Comparison of ENCODE assay signal across 9 mouse cellular contexts in genomic region chr12:84384644-84385081, GRCm38 (mm10). TPM values are rescaled to one million over a fixed set of nuclear protein-coding genes. Genes with fewer than 3 reads are reported as not detected.
DNase-seq lines count a peak whose midpoint lies in the region; ATAC-seq lines count a peak whose summit lies in the region.
"Had no signal": no experiment of that assay in that cellular context is flagged by ENCODE, and none has a peak within 500 bp of the region (broad histone marks: within the 10 kb centered on the region; RNA-seq: fewer than 3 reads in every experiment).

No protein-coding gene starts in this region.

- no peak overlapping the region for H3K4me3 ChIP-seq in kidney, embryonic 15.5 days (replicated peaks)
- H3K4me3 ChIP-seq in midbrain, embryonic 15.5 days: no peak overlapping the region
- H3K4me3 ChIP-seq: midbrain, embryonic 12.5 days had no signal

- peaks cover 7% of the 10 kb centered on the region; the same call in 1 of the 2 replicates for H3K36me3 ChIP-seq in kidney, embryonic 15.5 days
- H3K36me3 ChIP-seq in midbrain, embryonic 15.5 days (replicated peaks): 0 out of 2 replicates have a peak, but pooled peaks cover 4% of the 10 kb centered on the region
- H3K36me3 ChIP-seq: midbrain, embryonic 12.5 days had no signal

- H3K9me3 ChIP-seq in kidney, embryonic 15.5 days (replicated peaks): no peaks in the 10 kb centered on the region
- no peaks in the 10 kb centered on the region for H3K9me3 ChIP-seq in midbrain, embryonic 15.5 days
- H3K9me3 ChIP-seq: midbrain, embryonic 12.5 days had no signal

- ATAC-seq in kidney, embryonic 15.5 days (replicated peaks; ENCODE audit: low FRiP score): no peak
- peak; percentile 49 for ATAC-seq in megakaryocyte progenitor cell, adult 5-6 weeks (replicated peaks; ENCODE audit: poor library complexity)
- no peak for ATAC-seq in midbrain, embryonic 15.5 days (replicated peaks)

- WGBS in kidney, embryonic 15.5 days: 82% methylated on average over 5 of the region's 5 CpGs
- 76% methylated on average over 5 of the region's 5 CpGs for WGBS in midbrain, embryonic 15.5 days

- no peaks in the 10 kb centered on the region for H3K27me3 ChIP-seq in kidney, embryonic 15.5 days
- H3K27me3 ChIP-seq in midbrain, embryonic 15.5 days (replicated peaks): no peaks in the 10 kb centered on the region
- H3K27me3 ChIP-seq: midbrain, embryonic 12.5 days had no signal

- H3K9ac ChIP-seq in kidney, embryonic 15.5 days: no peak overlapping the region
- H3K9ac ChIP-seq in midbrain, embryonic 15.5 days: no peak overlapping the region
- H3K9ac ChIP-seq: midbrain, embryonic 12.5 days had no signal

- H3K4me2 ChIP-seq in kidney, embryonic 15.5 days: no peak overlapping the region
- H3K4me2 ChIP-seq in midbrain, embryonic 15.5 days: no peak overlapping the region
- H3K4me2 ChIP-seq: midbrain, embryonic 12.5 days had no signal

- DNase-seq in kidney, adult 18-20 months: peak; percentile 74
- DNase-seq in gonadal fat pad, adult 2 months (ENCODE audit: low read depth): peak; percentile 99
- peak; percentile 95 for DNase-seq in kidney, adult 9 months
- no peak for DNase-seq in right cerebral cortex, adult 2 months (ENCODE audit: low spot score in 2 of 2)
- DNase-seq in cerebellum, adult 11-12 months: no peak

- H3K27ac ChIP-seq in kidney, embryonic 15.5 days: no peak overlapping the region
- H3K27ac ChIP-seq in midbrain, embryonic 15.5 days: no peak overlapping the region
- H3K27ac ChIP-seq: midbrain, embryonic 12.5 days had no signal

- no peaks in the 10 kb centered on the region for H3K4me1 ChIP-seq in kidney, embryonic 15.5 days
- H3K4me1 ChIP-seq in midbrain, embryonic 15.5 days: no peaks in the 10 kb centered on the region
- H3K4me1 ChIP-seq: midbrain, embryonic 12.5 days had no signal

RNA-seq across cellular contexts. Expression of gene Fam161b, which starts 23.0 kb away (rescaled TPM):
- 3.7 and 4.2 TPM in 2 replicates for polyA plus RNA-seq in kidney, embryonic 15.5 days (2015; fragmentation: Nextera tagmentation; extraction: Ambion mirVana)
- polyA plus RNA-seq in gonadal fat pad, adult 2 months (2012; rRNA removed): 1.2 and 1.3 TPM in 2 replicates
- total RNA-seq in megakaryocyte progenitor cell, adult 5-6 weeks (2015): 0.42 and 0.54 TPM in 2 replicates
- total RNA-seq in megakaryocyte progenitor cell, adult 5-6 weeks (2017): 0.57 and 1.0 TPM in 2 replicates
- polyA plus RNA-seq in midbrain, embryonic 15.5 days (2015; fragmentation: Nextera tagmentation; extraction: Ambion mirVana): 19.1 and 21.5 TPM in 2 replicates

RNA-seq across cellular contexts. Expression of gene Coq6, which starts 23.2 kb away (rescaled TPM):
- polyA plus RNA-seq in kidney, embryonic 15.5 days (2015; fragmentation: Nextera tagmentation; extraction: Ambion mirVana): 50.2 and 53.3 TPM in 2 replicates
- 37.0 and 48.9 TPM in 2 replicates for polyA plus RNA-seq in gonadal fat pad, adult 2 months (2012; rRNA removed)
- total RNA-seq in megakaryocyte progenitor cell, adult 5-6 weeks (2015): 16.7 and 20.9 TPM in 2 replicates
- total RNA-seq in megakaryocyte progenitor cell, adult 5-6 weeks (2017): 10.3 and 18.9 TPM in 2 replicates
- polyA plus RNA-seq in midbrain, embryonic 15.5 days (2015; fragmentation: Nextera tagmentation; extraction: Ambion mirVana): 46.2 and 47.5 TPM in 2 replicates

RNA-seq across cellular contexts. Expression of gene Entpd5, which starts 24.2 kb away (rescaled TPM):
- 36.8 and 38.0 TPM in 2 replicates for polyA plus RNA-seq in kidney, embryonic 15.5 days (2015; fragmentation: Nextera tagmentation; extraction: Ambion mirVana)
- 13.7 and 14.6 TPM in 2 replicates for polyA plus RNA-seq in gonadal fat pad, adult 2 months (2012; rRNA removed)
- 13.5 and 20.1 TPM in 2 replicates for total RNA-seq in megakaryocyte progenitor cell, adult 5-6 weeks (2015)
- total RNA-seq in megakaryocyte progenitor cell, adult 5-6 weeks (2017): 18.4 and 23.7 TPM in 2 replicates
- 11.2 and 12.1 TPM in 2 replicates for polyA plus RNA-seq in midbrain, embryonic 15.5 days (2015; fragmentation: Nextera tagmentation; extraction: Ambion mirVana)

RNA-seq across cellular contexts. Expression of gene Bbof1, which starts 24.2 kb away (rescaled TPM):
- 1.2 and 1.7 TPM in 2 replicates for polyA plus RNA-seq in kidney, embryonic 15.5 days (2015; fragmentation: Nextera tagmentation; extraction: Ambion mirVana)
- 0.47 and 0.51 TPM in 2 replicates for polyA plus RNA-seq in gonadal fat pad, adult 2 months (2012; rRNA removed)
- total RNA-seq in megakaryocyte progenitor cell, adult 5-6 weeks (2015): 2.5 and 3.6 TPM in 2 replicates
- total RNA-seq in megakaryocyte progenitor cell, adult 5-6 weeks (2017): 3.0 and 12.4 TPM in 2 replicates
- polyA plus RNA-seq in midbrain, embryonic 15.5 days (2015; fragmentation: Nextera tagmentation; extraction: Ambion mirVana): 3.4 and 4.9 TPM in 2 replicates

RNA-seq across cellular contexts. Expression of gene Rnf113a2, which starts 32.3 kb away (rescaled TPM):
- 23.8 and 24.8 TPM in 2 replicates for polyA plus RNA-seq in kidney, embryonic 15.5 days (2015; fragmentation: Nextera tagmentation; extraction: Ambion mirVana)
- 7.6 and 10.6 TPM in 2 replicates for polyA plus RNA-seq in gonadal fat pad, adult 2 months (2012; rRNA removed)
- 28.4 and 33.5 TPM in 2 replicates for total RNA-seq in megakaryocyte progenitor cell, adult 5-6 weeks (2015)
- total RNA-seq in megakaryocyte progenitor cell, adult 5-6 weeks (2017): 27.4 and 31.9 TPM in 2 replicates
- polyA plus RNA-seq in midbrain, embryonic 15.5 days (2015; fragmentation: Nextera tagmentation; extraction: Ambion mirVana): 22.7 and 23.0 TPM in 2 replicates

Comparison
In these comparisons a context has a peak if more than half of its experiments do, and no peak if none do; other contexts are left out.
1. DNase-seq: peak in kidney, adult 18-20 months (single experiment), gonadal fat pad, adult 2 months (single experiment) and kidney, adult 9 months (single experiment); none in right cerebral cortex, adult 2 months (0 of 2) and cerebellum, adult 11-12 months (single experiment).